Mouse (Mus musculus) CH12.LX (cell line): Measurements from ENCODE around the gene Ostm1. TPM values are rescaled to one million over a fixed set of nuclear protein-coding genes. Genes with fewer than 3 reads are reported as not detected.
A peak's percentile ranks its signal among the peaks of the same experiment; 100 is the strongest.

Experiments used
- DNase-seq: peaks from one replicate; pipeline ENCODE4 v3.0.0-alpha.2; 2013; ENCODE audit errors: extremely low read depth
- H3K27ac ChIP-seq: 2 replicates; pipeline ENCODE4 v1.5.1; 2012; ENCODE audit warnings: low read depth, mild to moderate bottlenecking, control low read depth, moderate library complexity; ENCODE audit not compliant: insufficient read depth
- H3K27me3 ChIP-seq: replicated peaks from 2 replicates; pipeline ENCODE3; 2012; ENCODE audit warnings: inconsistent platforms
- H3K36me3 ChIP-seq, 2 experiments: replicated peaks in 1 of 2; 2 replicates each; pipeline versions ENCODE3 to v1.6.1; 2012; ENCODE audit warnings: inconsistent platforms in 1 of 2, low read length in 1 of 2, mild to moderate bottlenecking in 1 of 2, mixed read lengths in 1 of 2, moderate library complexity in 1 of 2; ENCODE audit not compliant: control insufficient read depth in 1 of 2, insufficient read depth in 1 of 2
- H3K4me1 ChIP-seq, 2 experiments: 2 replicates each; pipeline ENCODE4 v1.6.1; 2012; ENCODE audit warnings: inconsistent platforms in 1 of 2, moderate library complexity in 1 of 2; ENCODE audit not compliant: insufficient read depth in 2 of 2, control insufficient read depth in 1 of 2
- H3K4me2 ChIP-seq: 2 replicates; pipeline ENCODE4 v1.6.1; 2012; ENCODE audit warnings: low read depth, mild to moderate bottlenecking, control low read depth; ENCODE audit not compliant: poor library complexity, insufficient read depth, severe bottlenecking
- H3K4me3 ChIP-seq, 3 experiments: fragments of 150-350 bp in 1 of 3; sonication (generic) in 1 of 3; replicated peaks in 1 of 3; 2 replicates each; pipeline versions ENCODE3 to v1.5.1; 2011 to 2012; ENCODE audit warnings: low read depth in 2 of 3, low read length in 2 of 3, mild to moderate bottlenecking in 2 of 3, moderate library complexity in 2 of 3, control low read depth in 1 of 3, improper control_type of control experiment in 1 of 3, inconsistent platforms in 1 of 3, mixed read lengths in 1 of 3; ENCODE audit not compliant: poor library complexity in 1 of 3
- H3K79me2 ChIP-seq: replicated peaks from 2 replicates; pipeline ENCODE4 v1.6.1; 2012; ENCODE audit warnings: mild to moderate bottlenecking, moderate library complexity; ENCODE audit not compliant: control insufficient read depth, poor library complexity, insufficient read depth, severe bottlenecking; ENCODE audit errors: extremely low read depth
- H3K9ac ChIP-seq: 2 replicates; pipeline ENCODE4 v1.6.1; 2012; ENCODE audit warnings: low read depth, mild to moderate bottlenecking, control low read depth, moderate library complexity; ENCODE audit not compliant: insufficient read depth
- H3K9me3 ChIP-seq: replicated peaks from 2 replicates; pipeline ENCODE3; 2012; ENCODE audit warnings: low read length, inconsistent platforms, mixed read lengths
- BHLHE40 ChIP-seq: IDR thresholded peaks from 2 replicates; pipeline ENCODE4 v1.6.1; 2011; ENCODE audit warnings: mild to moderate bottlenecking, low read depth, low read length, improper control_type of control experiment
- CHD1 ChIP-seq: IDR thresholded peaks from 2 replicates; pipeline ENCODE4 v1.6.1; 2012; ENCODE audit warnings: low read depth, low read length, improper control_type of control experiment, inconsistent platforms
- CHD2 ChIP-seq: IDR thresholded peaks from 2 replicates; pipeline ENCODE4 v1.6.1; 2011; ENCODE audit warnings: low read length, improper control_type of control experiment
- CTCF ChIP-seq, 2 experiments: IDR thresholded peaks in 1 of 2; conservative IDR thresholded peaks in 1 of 2; 2 replicates each; pipeline ENCODE4 v1.5.1; 2011 to 2012; ENCODE audit warnings: low read depth in 2 of 2, low read length in 2 of 2, improper control_type of control experiment in 1 of 2, inconsistent platforms in 1 of 2, mild to moderate bottlenecking in 1 of 2, moderate library complexity in 1 of 2
- E2F4 ChIP-seq: IDR thresholded peaks from 2 replicates; pipeline ENCODE4 v1.6.1; 2011; ENCODE audit warnings: low read depth, low read length, improper control_type of control experiment; ENCODE audit not compliant: insufficient replicate concordance
- ELF1 ChIP-seq: IDR thresholded peaks from 2 replicates; pipeline ENCODE4 v1.6.1; 2014; ENCODE audit warnings: low read depth, mild to moderate bottlenecking, inconsistent platforms, low read length, improper control_type of control experiment
- IRF4 ChIP-seq: IDR thresholded peaks from 2 replicates; pipeline ENCODE4 v1.6.1; 2014; ENCODE audit warnings: low read depth, mild to moderate bottlenecking, inconsistent platforms, low read length, improper control_type of control experiment
- JUN ChIP-seq: IDR thresholded peaks from 2 replicates; pipeline ENCODE4 v1.6.1; 2011; ENCODE audit warnings: low read depth, mild to moderate bottlenecking, low read length, improper control_type of control experiment, moderate library complexity; ENCODE audit not compliant: insufficient read depth
- MAFK ChIP-seq: IDR thresholded peaks from 2 replicates; pipeline ENCODE4 v1.6.1; 2011; ENCODE audit warnings: low read length, improper control_type of control experiment; ENCODE audit not compliant: insufficient replicate concordance
- MEF2A ChIP-seq: IDR thresholded peaks from 2 replicates; pipeline ENCODE4 v1.6.1; 2014; ENCODE audit warnings: low read depth, mild to moderate bottlenecking, inconsistent platforms, low read length, improper control_type of control experiment, borderline replicate concordance
- MXI1 ChIP-seq: IDR thresholded peaks from 2 replicates; pipeline ENCODE4 v1.6.1; 2011; ENCODE audit warnings: mild to moderate bottlenecking, low read depth, low read length, improper control_type of control experiment
- POLR2AphosphoS2 ChIP-seq: IDR thresholded peaks from 2 replicates; pipeline ENCODE4 v1.6.1; 2011; ENCODE audit warnings: low read depth, low read length, improper control_type of control experiment
- RAD21 ChIP-seq: IDR thresholded peaks from 2 replicates; pipeline ENCODE4 v1.6.1; 2011; ENCODE audit warnings: low read depth, mild to moderate bottlenecking, low read length, improper control_type of control experiment, moderate library complexity
- RCOR1 ChIP-seq: conservative IDR thresholded peaks from 2 replicates; pipeline ENCODE4 v1.6.1; 2012; ENCODE audit warnings: low read depth, mild to moderate bottlenecking, inconsistent platforms, low read length, improper control_type of control experiment
- SMC3 ChIP-seq: IDR thresholded peaks from 2 replicates; pipeline ENCODE4 v1.6.1; 2011; ENCODE audit warnings: low read depth, low read length, improper control_type of control experiment
- TBP ChIP-seq: conservative IDR thresholded peaks from 2 replicates; pipeline ENCODE4 v1.6.1; 2011; ENCODE audit warnings: low read depth, low read length, improper control_type of control experiment
- TCF12 ChIP-seq: IDR thresholded peaks from 2 replicates; pipeline ENCODE4 v1.6.1; 2014; ENCODE audit warnings: low read depth, mild to moderate bottlenecking, inconsistent platforms, low read length, improper control_type of control experiment
- ZC3H11A ChIP-seq: IDR thresholded peaks from 2 replicates; pipeline ENCODE4 v1.6.1; 2012; ENCODE audit warnings: low read depth, mild to moderate bottlenecking, inconsistent platforms, low read length, improper control_type of control experiment
- ZMIZ1 ChIP-seq: IDR thresholded peaks from 2 replicates; pipeline ENCODE4 v1.6.1; 2012; ENCODE audit warnings: low read depth, mild to moderate bottlenecking, inconsistent platforms, low read length, improper control_type of control experiment
- ZNF384 ChIP-seq: IDR thresholded peaks from 2 replicates; pipeline ENCODE4 v1.6.1; 2012; ENCODE audit warnings: low read depth, low read length, improper control_type of control experiment, inconsistent platforms
- dilution Hi-C: fragments of 300-500 bp; cut with MboI; formaldehyde crosslinking; loops from 2 replicates; pipeline ENCODE4 v1.14.3; 2020; ENCODE audit warnings: low sequenced_read_pairs; ENCODE audit not compliant: extremely low pct_unique_long_range_greater_than_20kb, extremely low pct_ligation_motif_present
- in situ Hi-C: fragments of 300-500 bp; cut with MboI; formaldehyde crosslinking; loops from 3 replicates; pipeline ENCODE4 v1.14.3; 2019; ENCODE audit warnings: low sequenced_read_pairs, low pct_ligation_motif_present, low pct_unique_long_range_greater_than_20kb, mixed read lengths
- polyA plus RNA-seq: library from polyadenylated mRNA; unstranded; fragments of >175 nt; gene quantifications from 2 replicates; pipeline ENCODE4 v1.2.1, GENCODE M21; 2012; ENCODE audit warnings: low read depth; ENCODE audit not compliant: insufficient read length
- total RNA-seq, 2 experiments: library from RNA; depleted of rRNA; stranded (reverse); fragments of 300-350 nt in 1 of 2; fragments of >200 nt in 1 of 2; gene quantifications; 2 replicates each; pipeline ENCODE4 v1.2.3; 2012 to 2014

Gene Ostm1
- total and polyA plus RNA-seq, 3 experiments, result 19.4 to 30.2 (median 19.4) TPM

GRCm38 (mm10) chr10:42559581-42560200 lies 23.9 kb upstream of the Ostm1 start:
- Histone ChIP-seq H3K27ac (no peak overlapping the region), H3K36me3 (no peaks in the 10 kb centered on the region), H3K79me2 (no peaks in the 10 kb centered on the region), H3K9ac (no peak overlapping the region), H3K9me3 (no peaks in the 10 kb centered on the region), H3K4me1 (peaks cover 0 to 5% of the 10 kb centered on the region in 2 experiments; a peak in 1 of 4 replicates), H3K4me3 (no peak overlapping the region), H3K27me3 (no peaks in the 10 kb centered on the region), H3K4me2 (no peak overlapping the region)
- TF ChIP-seq CTCF (conservative IDR thresholded peaks at IDR 0.05 in 1 of 2, IDR thresholded peaks at IDR 0.05 in 1 of 2; ENCODE audit: low read depth in 2 of 2, low read length in 2 of 2) (no peak), ZC3H11A (no peak), JUN (no peak), RAD21 (no peak), TCF12 (no peak), ELF1 (no peak), ZNF384 (no peak), CHD1 (no peak)
- no peak for DNase-seq
- in situ Hi-C loops (no loop called here), dilution Hi-C loops (no loop called here)

- Histone ChIP-seq H3K27me3 (no peaks in the 10 kb centered on the region), H3K4me3 (no peak overlapping the region)
These were observed 21.4 kb upstream of the Ostm1 start for GRCm38 (mm10) chr10:42562272-42562671.

More at GRCm38 (mm10) chr10:42562272-42562671, 21.4 kb upstream of the Ostm1 start:
- Histone ChIP-seq H3K27ac (no peak overlapping the region), H3K79me2 (no peaks in the 10 kb centered on the region)
- peak; percentile 8 for DNase-seq
- dilution Hi-C loops, result no loop called here
- TF ChIP-seq SMC3 (no peak), TBP (no peak), BHLHE40 (no peak), IRF4 (no peak), MXI1 (no peak), ZC3H11A (no peak), CTCF (conservative IDR thresholded peaks at IDR 0.05 in 1 of 2, IDR thresholded peaks at IDR 0.05 in 1 of 2; ENCODE audit: low read depth in 2 of 2, low read length in 2 of 2) (no peak), MAFK (no peak), E2F4 (no peak), MEF2A (no peak), ELF1 (no peak), ZMIZ1 (no peak), CHD2 (no peak), RCOR1 (no peak), POLR2AphosphoS2 (no peak)
- TF ChIP-seq, all 38 proteins: peak for 0
- Histone ChIP-seq H3K36me3 (no peaks in the 10 kb centered on the region), H3K9me3 (no peaks in the 10 kb centered on the region), H3K4me1 (peaks cover 0 to 5% of the 10 kb centered on the region in 2 experiments; a peak in 1 of 4 replicates), H3K4me2 (no peak overlapping the region), H3K9ac (no peak overlapping the region)
- in situ Hi-C loops, result no loop called here
